Mouse (Mus musculus) adipocyte (in vitro differentiated cells): ENCODE data around the gene Zpbp.

Source experiments
- DNase-seq: peaks from one replicate; pipeline ENCODE4 v3.0.0-alpha.2; 2016; ENCODE audit warnings: low spot score

Gene Zpbp

DNA sequence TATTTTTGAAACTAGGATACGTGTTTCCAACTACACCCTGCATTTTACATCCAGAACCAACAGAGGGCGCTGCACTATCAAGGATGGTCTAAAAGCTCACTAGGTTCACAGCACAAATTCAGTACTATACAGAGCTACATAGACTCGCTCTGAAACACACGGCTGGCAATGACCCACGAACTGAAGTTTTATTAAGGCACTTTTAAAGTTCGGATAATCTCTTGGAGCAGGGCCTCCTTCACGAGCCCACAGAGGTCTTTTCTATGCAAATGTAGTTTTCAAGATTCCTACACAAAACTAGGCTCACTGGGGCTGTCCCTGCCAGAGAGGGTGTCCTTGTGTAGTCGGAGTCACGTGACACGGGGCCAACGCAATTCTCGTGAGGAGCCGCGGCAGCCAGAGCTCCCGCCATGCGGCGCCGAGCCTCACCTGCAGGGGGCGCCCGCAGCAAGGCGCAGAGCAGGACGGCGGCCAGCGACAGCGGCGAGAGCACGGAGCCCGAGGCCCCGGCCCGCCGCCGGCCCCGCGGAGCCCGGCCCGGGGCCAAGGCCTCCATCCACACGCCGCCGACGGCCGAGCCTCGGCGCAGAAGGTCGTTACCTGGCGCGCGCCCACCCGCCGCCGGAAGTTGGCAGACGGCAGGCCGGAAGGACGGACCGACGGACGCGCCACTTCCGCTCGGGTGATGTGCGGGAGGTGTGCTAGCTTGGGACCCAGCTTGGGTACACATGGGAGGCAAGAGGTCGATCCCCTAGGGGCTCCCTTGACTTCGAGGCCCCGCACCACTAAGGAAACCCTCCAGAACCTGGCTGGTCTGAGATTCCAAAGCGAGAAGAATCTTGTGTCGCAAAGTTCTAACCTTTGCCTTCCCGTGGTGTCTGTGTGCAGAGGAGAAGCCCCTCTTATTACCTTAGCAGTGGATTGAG is at the start of gene Zpbp, which contains the start of gene Spata48:
Gene Zpbp, minus strand, starts transcription at position 774 of the 926 bp plus-strand sequence.
Gene Spata48, plus strand, starts transcription at position 460 of the 926 bp plus-strand sequence.
- peak; percentile 97 for DNase-seq

DNA sequence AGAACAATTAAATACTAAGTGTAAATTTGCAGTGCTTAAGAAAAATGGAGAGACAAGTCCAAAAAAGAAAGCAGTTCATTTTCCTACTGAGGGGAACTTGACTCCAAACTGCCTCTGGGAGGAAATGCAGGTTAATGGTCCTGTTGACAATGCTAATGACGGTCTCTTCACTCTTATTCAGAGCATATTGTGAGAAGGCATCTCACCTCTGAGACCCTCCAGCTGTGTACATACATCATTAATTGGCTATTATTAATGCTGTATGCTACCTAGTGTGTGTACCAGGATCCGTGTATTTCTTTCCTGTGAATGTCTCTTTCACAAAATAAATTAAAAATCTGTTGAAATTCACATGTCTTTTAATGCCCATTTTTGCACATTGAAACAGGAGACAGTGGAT is 47.2 kb upstream of the Zpbp start:
- DNase-seq = no peak

DNA sequence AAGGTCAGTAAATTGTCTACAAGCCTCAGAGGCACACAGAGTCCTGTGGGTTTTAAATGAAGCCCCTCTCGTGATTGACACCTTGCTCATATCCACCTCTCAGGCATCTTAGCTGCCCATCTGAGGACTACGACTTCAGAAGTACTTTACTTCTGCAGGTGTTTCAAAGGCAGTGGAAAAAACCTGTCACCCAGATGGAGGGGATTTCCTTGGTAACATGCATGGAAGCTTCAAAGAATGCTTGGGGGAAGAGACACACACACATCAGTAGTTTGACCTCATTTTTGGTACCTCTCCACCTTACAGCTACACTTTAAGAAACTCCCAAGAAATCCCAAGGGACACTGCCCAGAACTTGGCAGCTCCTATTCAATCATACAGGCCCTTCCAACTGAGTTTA is 44.0 kb upstream of the Zpbp start:
- no peak for DNase-seq

DNA sequence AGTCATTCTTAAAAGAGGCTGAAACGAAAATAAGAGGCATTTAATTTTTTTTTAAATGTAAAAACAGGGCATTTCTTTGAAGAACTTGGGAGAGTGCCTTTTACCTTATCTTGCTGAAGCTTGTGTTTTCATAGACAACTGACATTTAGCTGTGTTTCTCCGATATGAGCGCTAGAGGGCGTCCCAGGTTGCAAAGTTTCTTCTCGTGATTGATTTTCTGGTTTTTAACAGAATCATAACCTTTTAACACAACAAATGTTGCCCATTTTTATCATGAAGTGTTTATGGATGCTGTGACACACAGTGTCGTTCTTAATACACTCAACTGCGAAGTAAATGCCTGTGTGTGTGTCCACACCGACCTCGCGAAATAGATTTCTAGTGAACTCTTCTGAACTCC is 37.7 kb upstream of the Zpbp start:
- DNase-seq = peak; percentile 32

DNA sequence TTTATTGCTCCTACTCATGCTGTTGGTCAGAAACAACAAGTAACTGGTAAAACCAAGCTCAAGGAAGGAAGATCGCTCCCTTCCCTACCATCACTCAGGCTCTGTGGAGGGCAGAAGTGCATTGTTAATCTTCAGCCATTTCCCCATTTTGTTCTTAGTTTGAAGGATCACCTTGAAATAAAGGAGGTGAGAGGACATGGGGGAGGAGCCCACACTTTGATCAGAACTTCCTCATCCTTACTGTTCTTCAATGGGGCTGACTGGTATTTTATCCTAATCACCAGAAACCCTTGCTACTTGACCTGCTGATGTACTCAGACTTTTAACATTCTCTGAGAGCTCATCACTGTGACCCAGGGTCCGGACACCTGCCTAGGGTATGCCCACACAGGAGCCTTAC is 33.5 kb upstream of the Zpbp start:
- DNase-seq = no peak

DNA sequence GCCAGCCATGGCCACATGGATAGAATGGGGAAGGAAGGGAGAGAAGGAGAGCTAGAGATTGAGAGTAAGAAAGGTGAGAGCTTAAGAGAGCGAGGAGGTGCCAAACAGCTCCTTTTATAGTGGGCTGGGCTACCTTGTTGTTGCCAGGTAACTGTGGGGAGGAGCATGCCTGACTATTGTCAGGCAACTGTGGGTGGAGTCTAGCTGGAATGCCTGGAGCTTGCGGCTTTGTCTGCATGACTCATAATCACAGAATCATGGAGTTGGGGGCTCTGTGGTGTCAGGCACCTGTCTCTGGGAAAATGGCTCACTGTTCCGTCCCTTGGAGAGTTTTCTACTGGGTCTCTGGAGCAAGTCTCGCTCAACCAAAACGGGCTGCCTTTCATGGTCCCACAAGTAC is 29.8 kb upstream of the Zpbp start:
- DNase-seq = no peak

DNA sequence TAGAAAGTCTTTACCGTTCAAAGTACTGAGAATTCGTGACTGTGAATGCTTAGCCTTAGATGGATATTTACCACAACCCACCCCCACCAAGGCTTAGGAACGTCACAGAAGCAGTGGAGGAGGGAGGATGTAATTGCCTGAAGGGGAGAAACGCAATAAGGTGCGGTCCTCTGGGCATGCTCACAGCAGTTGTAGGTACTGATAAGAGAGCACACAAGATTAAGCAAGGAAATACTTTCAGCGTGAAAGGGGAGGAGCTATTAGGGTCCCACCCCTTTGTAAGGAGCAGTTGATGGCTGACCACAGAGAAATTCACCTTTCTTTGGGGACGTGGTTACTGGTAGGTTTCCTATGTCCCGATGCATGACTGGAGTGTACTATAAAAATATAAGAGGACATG is 22.2 kb upstream of the Zpbp start:
- no peak for DNase-seq

DNA sequence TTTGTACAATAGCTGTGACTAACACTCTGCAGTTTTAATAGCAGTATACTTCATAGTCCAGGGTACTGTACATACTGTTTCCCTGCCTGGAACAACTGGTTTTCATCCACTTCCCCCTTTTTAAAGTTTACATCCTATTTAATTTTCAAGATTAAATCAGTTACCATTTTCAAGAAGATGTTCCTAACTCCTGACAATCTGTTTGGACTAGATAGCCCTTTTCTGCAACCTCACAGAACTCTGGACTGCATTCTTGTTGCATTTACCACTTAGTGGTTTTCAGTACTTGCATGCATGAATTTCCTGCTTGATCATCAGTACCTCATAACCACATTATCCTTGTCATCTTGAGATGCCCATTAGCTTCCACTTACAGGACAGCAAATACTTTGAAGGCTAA is 6.7 kb upstream of the Zpbp start:
- no peak for DNase-seq

DNA sequence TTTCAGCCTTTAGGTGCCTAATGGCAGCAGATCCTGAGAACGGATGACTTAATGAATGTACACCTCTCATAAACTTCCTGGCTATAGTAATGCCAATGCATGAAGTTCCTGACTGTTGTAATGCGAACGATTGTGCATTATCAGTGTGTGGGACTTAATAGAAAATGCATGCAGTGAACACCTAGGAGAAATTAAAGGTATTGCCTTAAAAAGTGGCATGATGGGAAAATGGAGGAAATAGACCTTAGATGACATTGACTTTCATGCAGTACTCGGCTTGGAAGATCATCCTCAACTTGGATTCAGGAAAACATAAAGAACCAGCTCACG is 318 bp upstream of the Zpbp start:
- DNase-seq = no peak

DNA sequence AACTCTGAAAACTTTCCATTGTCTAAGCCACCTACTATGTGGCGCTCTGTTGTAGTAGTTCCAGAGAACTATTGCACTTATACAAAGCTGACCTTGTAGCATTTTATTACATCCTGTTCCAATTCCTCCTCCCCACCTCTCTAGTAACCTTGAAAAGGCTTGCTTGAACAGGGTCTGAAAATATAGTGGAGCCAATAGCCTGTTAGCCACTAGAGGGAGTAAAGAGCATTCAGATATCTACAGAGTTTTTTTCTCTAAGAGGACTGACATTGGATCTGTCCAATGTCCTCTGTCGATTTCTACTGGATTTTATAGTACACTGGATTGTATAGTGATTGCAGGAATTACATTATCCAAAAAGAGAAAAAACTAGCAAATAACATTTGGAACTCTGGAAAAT is 7.2 kb downstream of the Zpbp start:
- peak; percentile 48 for DNase-seq

DNA sequence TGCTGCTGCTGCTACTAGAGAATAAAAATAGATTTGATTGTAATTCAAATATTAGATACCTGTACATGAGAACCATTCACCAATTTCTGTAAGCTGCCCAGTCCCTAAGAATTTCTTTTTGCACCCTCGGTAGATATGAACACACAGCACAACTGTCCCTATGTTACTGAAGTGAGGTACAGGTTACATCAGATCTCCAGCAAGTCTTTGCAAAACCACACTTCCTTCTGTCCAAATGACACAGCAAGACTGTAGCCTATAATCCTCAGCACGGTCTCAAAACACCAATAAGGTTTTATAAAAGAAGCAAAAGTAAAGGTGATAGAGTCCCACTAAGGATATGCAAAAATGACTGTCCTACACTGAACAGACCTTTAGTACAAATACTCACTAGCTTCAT is 44.9 kb downstream of the Zpbp start:
- no peak for DNase-seq

DNA sequence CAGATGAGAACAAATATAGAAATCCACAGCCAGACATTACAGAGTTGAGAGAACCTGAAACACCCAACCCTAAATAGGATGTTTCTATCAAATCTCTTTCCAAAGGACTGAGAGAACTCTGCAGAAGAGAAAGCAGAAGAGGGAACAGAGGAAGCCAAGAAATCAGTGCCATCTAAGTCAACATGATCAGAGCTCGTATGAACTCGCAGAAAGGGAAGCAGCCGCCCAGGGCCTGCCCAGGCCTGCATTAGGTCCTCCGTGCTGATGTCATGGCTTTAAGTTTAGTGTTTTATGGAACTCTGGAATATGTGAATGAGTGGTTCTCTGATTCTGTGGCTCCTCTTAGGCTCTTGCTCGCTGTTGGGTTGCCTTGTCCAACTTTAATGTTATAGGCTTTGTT is 48.0 kb downstream of the Zpbp start:
- DNase-seq = no peak

DNA sequence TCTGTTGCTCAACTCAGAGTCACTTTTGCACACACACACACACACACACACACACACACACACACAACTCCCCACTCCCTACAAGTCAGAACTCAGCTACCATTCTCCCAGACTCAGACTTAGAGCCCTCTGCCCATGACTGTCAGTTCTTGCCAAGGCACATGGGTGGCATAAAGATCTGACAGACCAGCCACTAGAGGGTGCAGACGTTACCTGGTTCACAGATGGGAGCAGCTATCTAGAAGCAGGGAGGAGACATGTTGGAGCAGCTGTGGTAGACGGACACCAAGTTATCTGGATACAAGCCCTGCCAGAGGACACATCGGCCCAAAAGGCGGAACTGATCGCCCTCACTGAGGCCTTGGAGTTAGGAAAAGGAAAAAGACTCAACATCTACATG is 67.5 kb downstream of the Zpbp start:
- DNase-seq = no peak

DNA sequence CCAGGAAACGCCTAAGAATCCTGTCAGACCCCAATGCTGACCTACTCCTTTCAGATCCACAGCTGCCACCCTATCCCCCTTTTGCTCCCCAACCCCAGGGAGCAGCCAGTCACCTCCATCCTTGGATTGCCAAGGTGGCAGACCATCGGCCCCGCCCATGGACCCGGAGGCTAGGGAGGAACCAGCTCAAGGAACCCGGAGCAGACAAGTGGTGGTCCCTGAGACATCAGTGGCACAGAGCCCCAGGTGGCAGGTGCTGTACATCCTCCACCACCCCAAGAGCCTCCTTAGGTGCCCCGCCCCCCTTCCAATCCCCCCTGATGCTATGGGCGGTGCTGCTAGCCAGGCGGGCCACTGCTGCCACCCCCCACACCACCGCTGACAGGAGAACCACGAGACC is 69.0 kb downstream of the Zpbp start:
- no peak for DNase-seq

DNA sequence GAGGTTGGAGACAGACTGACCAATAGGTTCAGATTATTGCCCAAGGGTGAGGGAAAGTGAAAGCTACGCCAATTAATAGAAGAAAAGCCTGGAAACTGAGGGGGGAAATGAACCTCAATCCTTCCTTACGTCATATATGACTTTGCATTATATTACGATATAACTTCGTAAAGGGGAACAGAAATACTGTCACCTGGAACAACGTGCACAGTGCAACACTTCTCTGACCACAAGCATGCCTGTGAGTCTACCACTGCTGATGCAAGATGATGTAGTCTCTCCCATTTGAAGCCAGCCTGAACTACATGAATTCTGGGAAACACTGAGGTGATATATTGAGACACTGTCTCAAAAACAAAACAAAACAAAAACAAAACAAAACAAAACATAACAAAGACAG is 90.9 kb downstream of the Zpbp start:
- DNase-seq = no peak

DNA sequence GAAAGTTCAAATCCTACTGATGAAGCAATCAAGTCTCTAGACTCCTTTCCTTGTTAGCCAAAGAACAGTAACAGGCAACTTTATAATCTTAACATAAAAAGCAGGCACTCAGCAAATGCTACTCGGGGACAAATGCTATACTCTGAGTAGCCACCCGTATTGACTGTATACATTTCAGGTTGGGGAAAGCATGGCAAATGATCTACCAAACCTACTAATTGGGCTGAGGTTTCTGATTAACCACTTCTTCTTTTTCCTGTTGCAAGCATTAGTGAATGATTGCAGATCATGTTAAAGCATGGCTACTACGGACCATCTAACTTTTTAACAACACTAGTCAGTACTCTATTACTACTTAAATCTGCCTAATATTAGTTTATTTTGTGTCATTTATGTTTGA is 178.7 kb downstream of the Zpbp start:
- DNase-seq = no peak

DNA sequence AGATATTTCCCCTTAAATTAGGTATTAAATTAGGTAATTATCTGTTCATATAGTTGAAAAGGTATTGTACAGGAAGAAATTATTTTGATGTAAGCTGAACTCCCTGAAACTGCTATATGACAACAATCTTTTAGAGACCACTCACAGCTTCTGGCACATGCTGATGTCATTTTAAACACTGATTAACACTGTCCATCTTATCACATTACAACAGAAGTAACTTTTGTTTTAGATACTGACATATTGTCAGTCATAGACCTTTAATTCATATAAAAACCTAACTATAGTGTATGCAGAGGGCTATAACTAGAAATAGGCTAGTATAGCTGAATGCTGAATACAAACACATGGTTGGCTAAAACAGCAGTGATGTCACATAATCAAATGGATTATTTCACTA is 182.1 kb downstream of the Zpbp start:
- no peak for DNase-seq

DNA sequence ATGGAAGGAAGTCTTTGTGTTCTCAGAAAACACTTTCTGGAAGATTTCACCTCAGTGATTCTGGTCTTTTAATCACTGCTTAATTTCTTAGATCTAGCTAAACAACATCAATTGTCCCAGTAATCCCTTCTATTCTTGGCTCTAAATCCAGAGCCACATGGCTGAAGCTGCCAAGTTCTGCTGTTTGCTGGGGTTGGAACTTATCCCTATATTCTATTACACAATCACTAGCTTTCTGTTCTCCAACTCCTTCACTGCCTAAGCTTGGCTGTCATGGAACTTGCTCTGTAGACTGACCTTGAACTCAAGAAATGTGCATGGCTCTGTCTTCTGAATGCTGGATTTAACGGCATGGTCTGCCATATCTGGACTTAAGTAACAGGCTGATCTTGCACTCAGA is 204.9 kb downstream of the Zpbp start:
- peak; percentile 63 for DNase-seq

DNA sequence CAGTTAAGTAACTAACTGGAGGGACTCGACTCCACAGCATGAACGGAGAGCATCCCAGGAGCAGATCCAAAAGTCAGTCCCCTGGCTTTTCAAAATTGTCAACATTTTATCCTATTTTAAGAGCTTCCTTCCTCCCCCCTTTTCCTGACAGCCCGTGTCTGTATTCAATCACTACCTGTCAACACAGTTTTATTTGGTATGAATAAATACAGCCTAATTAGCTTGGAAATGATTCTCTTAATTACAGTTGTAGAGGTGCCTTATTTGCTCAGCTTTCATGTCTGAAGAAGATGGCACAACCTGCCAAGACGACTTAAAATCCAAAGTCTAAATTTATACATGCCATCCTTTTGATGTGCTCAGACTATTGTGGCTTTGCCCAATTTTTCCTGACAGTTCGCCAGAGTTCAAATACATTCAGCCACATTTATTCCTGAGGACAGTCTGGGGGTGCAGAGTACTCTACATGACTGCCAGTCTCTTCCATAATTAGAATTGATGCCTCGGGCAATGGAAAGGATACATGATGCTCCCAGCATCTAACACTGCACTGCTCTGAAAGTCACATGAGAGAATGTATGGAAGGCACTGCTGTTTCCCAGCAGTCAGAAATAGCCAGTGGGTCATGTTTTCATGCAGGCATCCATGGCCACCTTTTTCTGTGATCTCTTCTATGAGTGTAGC is 219.4 kb downstream of the Zpbp start:
- DNase-seq = no peak

DNA sequence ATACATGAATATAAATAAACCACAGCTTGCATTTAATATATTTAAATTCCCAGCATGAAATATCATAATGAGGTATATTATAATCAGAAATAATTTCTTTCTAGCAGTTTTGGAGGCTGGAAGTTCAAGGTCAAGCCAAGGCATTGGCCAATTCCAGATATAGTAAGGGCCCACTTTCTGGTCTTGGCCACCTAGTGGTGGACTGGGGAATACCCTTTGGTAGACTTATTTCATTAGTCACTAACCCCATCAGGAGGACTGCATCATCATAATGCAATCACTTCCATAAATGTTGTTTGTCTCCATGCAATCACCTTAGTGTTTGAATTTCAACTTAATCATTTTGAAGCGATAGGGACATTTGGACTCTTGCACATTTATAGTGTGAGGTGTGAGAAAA is 222.9 kb downstream of the Zpbp start:
- DNase-seq = no peak
